Mouse (Mus musculus) brain, embryonic 18.5 days (tissue): ENCODE data around the gene Pipox.

Source experiments
- DNase-seq: peaks from one replicate; pipeline ENCODE4 v3.0.0-alpha.2; 2012; ENCODE audit warnings: low read depth, low spot score

Pipox gene

DNA sequence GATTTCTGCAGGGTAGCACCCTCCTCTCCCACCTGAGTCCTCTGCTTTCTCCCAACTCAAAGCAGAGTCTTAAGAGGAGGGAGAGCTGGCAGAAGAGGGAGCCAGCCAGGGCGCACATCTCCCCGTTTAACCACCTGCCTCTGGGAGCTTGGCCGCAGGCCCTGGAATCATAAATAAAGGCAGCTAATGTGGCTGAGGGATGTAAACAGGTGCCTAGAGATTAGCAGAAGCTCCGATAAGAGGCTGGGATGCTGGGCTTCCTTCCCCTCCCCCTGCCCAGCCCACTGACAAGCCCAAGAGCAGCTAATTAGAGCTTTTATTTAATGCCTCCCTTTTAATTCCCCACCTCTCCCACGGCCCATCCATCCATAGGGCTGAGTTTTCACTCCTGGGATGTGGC, 45.8 kb downstream of the Pipox start:
- DNase-seq = no peak

- DNase-seq = no peak
Measured at GRCm38 (mm10) chr11:77847599-77848128, 46.2 kb downstream of the Pipox start.

- DNase-seq = no peak
Measured at GRCm38 (mm10) chr11:77843906-77844200, 50.0 kb downstream of the Pipox start.

GRCm38 (mm10) chr11:77843068-77843905, 50.6 kb downstream of the Pipox start:
- DNase-seq = no peak

DNA sequence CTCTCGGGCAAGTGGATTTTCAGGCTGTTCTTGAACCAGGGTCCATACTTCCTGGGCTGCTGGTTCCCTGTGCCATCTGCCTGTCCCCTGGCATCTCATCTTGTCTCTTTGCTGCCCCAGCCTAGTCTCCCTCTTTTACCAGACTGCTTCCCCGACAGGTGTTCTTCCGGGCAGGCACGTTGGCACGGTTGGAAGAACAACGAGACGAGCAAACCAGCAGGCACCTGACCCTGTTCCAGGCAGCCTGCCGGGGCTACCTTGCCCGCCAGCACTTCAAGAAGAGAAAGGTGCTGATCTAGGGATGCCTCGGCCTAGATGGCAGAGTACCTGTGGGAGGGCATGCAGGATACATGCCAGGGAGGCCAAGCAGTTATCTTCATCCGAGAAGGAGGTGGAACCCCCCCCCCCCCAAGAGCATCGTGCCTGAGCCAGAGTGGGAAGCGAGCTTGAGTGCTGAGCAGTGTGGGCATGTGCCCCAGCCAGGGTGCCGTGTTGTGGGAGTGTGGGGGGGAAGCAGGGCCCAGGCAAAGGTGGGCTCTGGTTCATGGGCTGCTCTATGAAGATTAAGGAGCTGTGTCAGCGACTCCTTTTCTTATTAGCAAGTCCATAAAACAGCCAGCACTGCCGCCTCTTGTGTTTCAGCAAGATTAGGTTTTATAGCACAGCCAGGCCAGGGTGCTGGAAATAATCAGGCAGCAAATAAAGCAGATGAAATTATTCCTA, 53.2 kb downstream of the Pipox start:
- DNase-seq = no peak

GRCm38 (mm10) chr11:77837856-77838255, 56.0 kb downstream of the Pipox start:
- no peak for DNase-seq

DNA sequence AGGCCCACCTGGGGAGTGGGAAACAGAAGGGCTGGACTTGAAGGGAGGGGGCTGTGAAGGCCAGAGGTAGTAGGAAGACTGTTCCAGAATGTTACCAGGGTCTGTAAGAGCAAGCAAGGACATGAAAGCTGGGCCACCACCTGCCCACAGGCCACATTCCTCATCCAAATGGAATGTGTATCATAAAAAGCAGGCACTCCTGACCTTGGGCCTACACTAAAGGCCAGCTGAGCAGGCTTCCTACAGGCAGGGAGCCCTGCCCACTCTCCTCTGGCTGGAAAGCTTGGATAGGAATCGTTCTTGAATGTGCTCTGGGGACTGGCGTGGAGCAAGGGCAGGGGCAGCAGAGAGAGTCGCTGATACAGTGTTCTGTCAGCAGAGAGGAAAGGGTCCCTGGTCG, 57.1 kb downstream of the Pipox start:
- no peak for DNase-seq

DNA sequence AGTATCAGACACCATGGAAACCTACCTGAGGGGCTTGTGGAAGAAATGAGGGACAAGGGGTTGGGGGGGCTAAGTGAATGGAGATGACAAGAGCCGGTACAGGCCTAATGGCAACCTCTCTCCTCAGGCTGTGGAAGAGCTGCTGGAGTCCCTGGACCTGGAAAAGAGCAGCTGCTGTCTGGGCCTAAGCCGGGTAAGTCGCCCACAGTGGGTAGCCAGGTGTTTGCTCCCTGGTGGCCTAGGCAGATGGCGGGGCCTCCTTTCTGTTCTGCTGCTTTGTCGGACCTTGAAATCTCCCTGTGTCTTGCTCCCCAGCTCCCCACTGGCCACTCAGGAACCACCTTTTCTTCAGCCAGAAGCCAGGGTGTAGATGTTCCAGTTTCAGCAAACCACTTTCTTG, 57.6 kb downstream of the Pipox start:
- DNase-seq = no peak

DNA sequence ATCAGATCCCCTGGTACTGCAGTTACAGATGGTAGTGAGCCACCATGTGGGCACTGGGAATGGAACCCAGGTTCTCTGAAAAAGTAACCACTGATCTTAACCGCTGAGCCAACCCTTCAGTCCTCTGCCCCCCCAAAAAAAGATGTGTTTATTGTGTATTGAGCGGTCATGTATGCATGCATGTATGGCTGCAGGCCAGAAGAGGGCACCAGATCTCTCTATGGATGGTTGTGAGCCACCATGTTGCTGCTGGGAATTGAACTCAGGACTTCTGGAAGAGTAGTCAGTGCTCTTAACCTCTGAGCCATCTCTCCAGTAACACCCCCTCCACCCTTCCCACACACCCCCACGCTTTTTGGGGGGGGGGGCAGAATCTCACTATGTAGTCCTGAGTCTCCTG, 58.8 kb downstream of the Pipox start:
- DNase-seq = no peak

DNA sequence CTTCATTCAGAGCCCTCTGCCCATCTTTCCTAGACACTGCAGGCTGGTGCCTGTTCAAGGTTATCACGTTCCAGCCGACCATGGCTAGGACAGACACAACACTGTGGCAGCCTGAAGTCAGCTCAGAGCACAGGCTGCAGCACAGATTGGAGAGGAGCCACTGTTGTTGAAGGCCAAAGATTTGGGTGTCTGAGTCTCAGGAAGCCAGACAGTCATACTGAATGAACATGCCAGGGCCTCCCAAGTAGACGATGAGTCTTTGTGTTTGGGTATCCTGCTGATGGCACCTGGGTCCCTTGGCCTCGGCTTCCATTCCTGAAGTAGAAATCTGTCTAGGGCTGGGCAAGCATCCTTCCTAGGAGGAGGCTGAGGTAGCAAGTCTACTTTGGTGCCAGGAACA, 61.4 kb downstream of the Pipox start:
- DNase-seq = no peak

DNA sequence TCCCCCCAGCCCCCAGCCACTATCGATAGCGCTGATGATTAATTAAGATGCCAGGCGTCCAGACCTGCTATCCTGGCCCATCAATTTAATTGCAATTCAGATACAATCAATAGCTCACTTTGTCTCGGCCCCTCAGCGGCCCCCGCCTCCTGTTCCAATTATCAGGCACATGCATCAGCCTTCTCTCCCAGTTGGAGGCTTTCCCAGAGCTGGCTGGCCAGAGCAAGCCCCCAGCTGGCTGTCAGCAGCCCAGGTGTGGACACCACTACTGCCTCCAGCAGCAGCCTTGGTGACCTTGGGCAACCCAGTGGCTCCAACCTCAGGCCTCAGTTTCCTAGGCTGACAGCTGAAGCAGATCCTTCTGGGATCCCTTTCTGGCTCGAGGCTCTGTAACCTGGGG, 63.0 kb downstream of the Pipox start:
- DNase-seq = no peak
